8 mouse cellular contexts compared by ENCODE assay signal in the genomic region with DNA sequence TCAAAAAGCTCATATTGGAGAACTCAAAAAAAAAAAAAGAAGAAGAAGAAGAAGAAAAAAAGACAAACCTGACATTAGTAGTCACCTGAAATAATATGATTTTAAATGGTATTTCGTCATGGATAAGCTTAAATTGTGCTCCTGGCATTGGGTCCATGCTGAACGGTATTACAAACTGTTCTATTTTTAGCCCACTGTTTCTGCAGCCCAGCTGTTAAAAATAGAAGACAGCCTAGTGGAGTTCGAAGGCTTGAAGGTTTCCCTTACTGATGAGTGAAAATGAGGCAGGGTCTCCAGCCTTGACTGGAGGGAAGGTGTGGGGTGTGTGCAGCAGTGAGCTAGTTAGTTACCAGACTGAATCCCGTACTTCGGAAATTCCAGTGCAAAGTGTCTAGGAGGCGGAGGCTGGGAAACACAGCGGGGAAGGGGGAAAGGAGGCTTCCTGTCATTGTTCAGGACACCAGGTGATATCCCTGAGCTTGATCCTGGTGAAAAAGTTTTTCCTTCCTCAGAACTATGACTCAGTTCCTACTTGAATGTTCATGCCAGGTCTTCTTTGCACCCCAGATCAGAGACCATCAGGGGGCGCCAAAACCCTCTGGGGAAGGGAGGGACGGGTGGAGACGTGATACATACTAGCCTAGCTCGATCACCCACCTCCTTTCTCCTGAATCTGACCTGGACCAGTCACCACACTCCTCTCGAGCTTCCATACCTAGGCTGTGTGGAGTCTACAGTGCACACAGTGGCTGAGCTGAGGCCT.
A peak's percentile ranks its signal among the peaks of the same experiment; 100 is the strongest.
DNase-seq lines count a peak whose midpoint lies in the region; TF ChIP-seq lines count a peak whose summit lies in the region.

No protein-coding gene starts in this region.

- H3K4me1 ChIP-seq in ES-E14 (ENCODE audit: control insufficient read depth in 2 of 2, insufficient read depth in 2 of 2, low read length in 2 of 2, poor library complexity in 1 of 2): peaks cover 0 to 7% of the 10 kb centered on the region in 2 experiments; a peak in 2 of 4 replicates
- H3K4me1 ChIP-seq in cortical plate, adult 2 months (ENCODE audit: control insufficient read depth, insufficient read depth, low read length): no peaks in the 10 kb centered on the region

- no peak overlapping the region for H3K9ac ChIP-seq in ES-E14 (ENCODE audit: insufficient read depth, low read depth, low read length, poor library complexity, severe bottlenecking)

- DNase-seq in 3134 (ENCODE audit: extremely low read depth, insufficient read length, low spot score) (peak; percentile 6), ES-E14 (ENCODE audit: low read depth, low spot score) (peak; percentile 77)
- peak; percentile 88 for DNase-seq in heart, adult 9 months (ENCODE audit: low spot score in 2 of 2)
- peak; percentile 90 for DNase-seq in kidney, postnatal 10 days
- peak; percentile 88 for DNase-seq in lung, postnatal 10 days
- peak; percentile 75 for DNase-seq in skeletal muscle tissue, adult 2 months (ENCODE audit: low read depth, low spot score)
- DNase-seq in urinary bladder, postnatal 4 days (ENCODE audit: low spot score in 2 of 2): peak; percentile 23 to 76

- TF ChIP-seq CTCF in cortical plate, adult 2 months (IDR thresholded peaks at IDR 0.05; ENCODE audit: extremely low read depth, insufficient read depth, low read length): peak; percentile 42

- no peak for TF ChIP-seq POLR2A in cortical plate, adult 2 months (IDR thresholded peaks at IDR 0.05; ENCODE audit: extremely low read depth, insufficient read depth, low read length)

- H3K9me3 ChIP-seq in ES-E14 (ENCODE audit: control insufficient read depth, insufficient read depth, low read depth, low read length): no peaks in the 10 kb centered on the region

- H3K36me3 ChIP-seq in ES-E14 (ENCODE audit: control insufficient read depth, insufficient read depth, low read length, poor library complexity, severe bottlenecking): no peaks in the 10 kb centered on the region

- H3K4me3 ChIP-seq in ES-E14 (ENCODE audit: insufficient read depth in 1 of 2, low read depth in 1 of 2, low read length in 2 of 2, poor library complexity in 1 of 2, severe bottlenecking in 1 of 2): no peak overlapping the region
- no peak overlapping the region for H3K4me3 ChIP-seq in cortical plate, adult 2 months (ENCODE audit: insufficient read depth, low read length)

- in situ Hi-C loops in ES-E14 (cut with MboI; ENCODE audit: low sequenced_read_pairs in 2 of 2, unreplicated experiment in 2 of 2): no loop called here

- no peak overlapping the region for H3K27ac ChIP-seq in ES-E14 (ENCODE audit: insufficient read depth, low read depth, low read length, poor library complexity, severe bottlenecking)
- no peak overlapping the region for H3K27ac ChIP-seq in cortical plate, adult 2 months (ENCODE audit: insufficient read depth, low read length)

TF ChIP-seq in ES-E14, 5 proteins besides CTCF, POLR2A, EP300 and RAD21:
- TF ChIP-seq ZC3H11A (IDR thresholded peaks at IDR 0.05; ENCODE audit: borderline replicate concordance, low read depth, low read length) (peak; percentile 42), ZNF384 (IDR thresholded peaks at IDR 0.05; ENCODE audit: low read depth, low read length) (no peak), HCFC1 (IDR thresholded peaks at IDR 0.05; ENCODE audit: borderline replicate concordance, insufficient read depth, low read length) (no peak)

Comparison
In these comparisons a context has a peak if more than half of its experiments do, and no peak if none do; other contexts are left out.
1. DNase-seq: peak in every context shown above with its lines; median percentile 90 in kidney, postnatal 10 days; 88 in heart, adult 9 months; 88 in lung, postnatal 10 days; 77 in ES-E14; 75 in skeletal muscle tissue, adult 2 months; 50 in urinary bladder, postnatal 4 days; 6 in 3134.